Mouse (Mus musculus) urinary bladder, postnatal 36 days (tissue): ENCODE results near the gene Yipf2.
"Not testable (repeated sequence)": the region's sequence is repeated elsewhere in the genome, so short reads cannot be mapped to it uniquely, and the experiment has no call there.

Experiments
- DNase-seq, 2 experiments: peaks; one replicate each; pipeline ENCODE4 v3.0.0; 2022; ENCODE audit warnings: low spot score in 2 of 2, mixed read lengths in 1 of 2

Yipf2 gene

DNA sequence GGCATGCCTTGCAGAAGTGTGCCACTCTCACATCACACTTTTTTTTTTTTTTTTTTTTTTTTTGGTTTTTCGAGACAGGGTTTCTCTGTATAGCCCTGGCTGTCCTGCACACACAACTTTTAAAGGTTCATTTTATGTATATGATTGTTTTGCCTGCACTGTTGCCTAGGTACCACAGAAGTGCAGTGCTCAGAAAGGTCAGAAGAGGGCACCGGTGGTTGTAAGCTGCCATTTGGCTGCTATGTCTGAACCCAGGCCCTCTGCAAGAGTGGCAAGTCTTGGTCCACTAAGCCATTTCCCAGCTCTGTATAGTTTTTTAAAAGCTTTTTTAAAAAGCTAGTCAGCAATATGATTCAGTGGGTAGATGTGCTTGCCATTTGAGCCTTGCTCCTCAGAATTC is 5.6 kb upstream of the Yipf2 start:
- no peak for DNase-seq

DNA sequence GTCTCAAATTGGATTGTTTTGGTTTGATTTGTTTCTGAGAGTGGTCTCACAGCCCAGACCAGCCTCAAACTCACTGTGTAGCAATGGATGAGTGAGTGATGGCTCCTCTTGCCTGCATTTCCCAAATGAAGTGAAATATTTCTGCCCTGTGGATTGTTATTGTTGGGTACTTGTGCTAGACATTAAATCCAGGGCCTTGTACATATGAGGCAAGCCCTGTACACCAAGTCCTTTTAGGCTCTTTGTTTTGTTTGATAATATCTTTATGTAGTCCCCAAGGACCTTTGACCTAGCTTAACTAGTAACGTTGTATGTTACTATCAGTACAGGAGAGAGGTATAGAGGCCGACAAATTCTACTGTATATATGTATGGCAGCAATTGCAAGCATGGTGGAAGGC is 2.2 kb upstream of the Yipf2 start:
- DNase-seq, result no peak

DNA sequence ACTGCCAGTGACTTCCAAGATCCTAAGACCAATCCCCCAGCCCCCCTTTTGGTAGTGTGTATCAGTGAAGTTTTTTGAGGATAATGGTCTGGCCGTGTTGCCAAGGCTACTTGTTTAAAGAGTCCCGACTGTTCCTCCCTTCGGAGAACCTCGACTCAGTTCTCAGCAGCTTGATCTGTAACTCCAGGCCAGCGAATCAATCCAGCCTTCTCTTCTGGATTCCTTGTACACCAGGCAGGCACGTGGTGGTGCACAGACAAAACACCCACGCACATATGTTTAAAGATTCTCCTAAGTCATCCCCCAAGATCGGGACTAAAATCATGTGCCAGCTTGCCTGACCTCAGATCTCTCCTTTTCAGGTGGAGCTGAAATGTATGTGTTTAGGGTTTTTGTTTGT is 1.7 kb upstream of the Yipf2 start:
- DNase-seq, result not testable (repeated sequence)

GRCm38 (mm10) chr9:21593122-21593721 is 594 bp upstream of the Yipf2 start:
- peak in 1 of 2 experiments; percentile 43 for DNase-seq

- no peak for DNase-seq
These were observed 561 bp downstream of the Yipf2 start for GRCm38 (mm10) chr9:21591831-21592702.

DNA sequence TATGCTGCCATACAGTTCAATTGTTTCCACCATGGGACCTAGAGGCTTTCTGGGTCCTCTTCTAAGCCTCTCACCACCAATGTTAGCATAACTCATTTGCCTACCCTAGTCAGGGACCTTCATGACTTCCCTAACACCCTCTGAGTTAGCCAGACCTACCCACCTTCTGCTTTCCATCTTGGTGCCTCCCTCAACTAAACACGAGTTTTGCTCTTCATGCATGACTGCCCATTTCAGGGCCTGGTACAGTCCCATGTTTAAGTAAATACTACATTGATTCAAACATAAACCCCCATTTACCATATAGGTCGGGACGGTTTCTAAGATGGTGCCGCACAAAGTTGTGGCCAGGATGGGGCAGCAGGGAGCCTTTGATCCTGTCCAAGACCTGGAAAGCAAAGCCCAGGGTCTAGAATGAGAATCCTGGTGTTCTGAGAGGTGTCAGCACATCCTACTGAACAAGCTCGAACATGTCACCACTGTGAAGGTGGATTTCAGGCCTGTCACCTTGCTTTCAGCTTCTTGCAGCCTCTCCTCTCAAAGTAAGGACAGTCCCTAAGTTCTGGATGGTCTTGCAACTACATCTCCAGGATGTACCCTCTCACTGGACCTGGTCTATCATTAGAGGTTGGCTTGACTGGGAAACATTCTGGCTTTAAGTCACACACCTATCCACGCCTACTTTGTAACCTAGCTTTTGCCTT is 1.3 kb downstream of the Yipf2 start:
- no peak for DNase-seq

- DNase-seq, result no peak
These were observed 3.1 kb downstream of the Yipf2 start for GRCm38 (mm10) chr9:21589538-21589937.

- DNase-seq, result no peak
These were observed 4.3 kb downstream of the Yipf2 start for GRCm38 (mm10) chr9:21588350-21588749.

DNA sequence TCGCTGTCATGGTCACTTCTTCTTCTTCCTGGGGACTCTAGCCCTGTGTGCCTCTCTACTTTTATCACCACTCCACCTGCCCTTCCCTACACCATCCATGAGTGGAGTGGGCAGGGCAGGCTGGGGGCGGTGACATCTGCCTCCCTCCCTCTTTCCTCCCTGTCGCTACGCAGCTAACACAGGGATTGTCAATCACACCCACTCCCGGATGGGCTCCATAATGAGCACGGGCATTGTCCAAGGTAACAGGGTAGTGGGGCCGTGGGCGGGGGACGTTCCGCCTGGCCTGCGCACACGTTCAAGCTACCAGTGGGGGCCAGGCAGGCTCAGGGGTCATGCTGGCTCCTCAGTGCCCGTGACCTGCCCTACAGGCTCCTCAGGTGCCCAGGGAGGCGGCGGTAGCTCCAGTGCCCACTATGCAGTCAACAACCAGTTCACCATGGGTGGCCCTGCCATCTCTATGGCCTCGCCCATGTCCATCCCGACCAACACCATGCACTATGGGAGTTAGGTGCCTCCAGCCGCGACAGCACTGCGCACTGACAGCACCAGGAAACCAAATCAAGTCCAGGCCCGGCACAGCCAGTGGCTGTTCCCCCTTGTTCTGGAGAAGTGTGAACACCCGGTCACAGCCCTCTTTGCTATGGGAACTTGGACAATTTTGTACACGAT is 4.8 kb downstream of the Yipf2 start:
- DNase-seq, result no peak

DNA sequence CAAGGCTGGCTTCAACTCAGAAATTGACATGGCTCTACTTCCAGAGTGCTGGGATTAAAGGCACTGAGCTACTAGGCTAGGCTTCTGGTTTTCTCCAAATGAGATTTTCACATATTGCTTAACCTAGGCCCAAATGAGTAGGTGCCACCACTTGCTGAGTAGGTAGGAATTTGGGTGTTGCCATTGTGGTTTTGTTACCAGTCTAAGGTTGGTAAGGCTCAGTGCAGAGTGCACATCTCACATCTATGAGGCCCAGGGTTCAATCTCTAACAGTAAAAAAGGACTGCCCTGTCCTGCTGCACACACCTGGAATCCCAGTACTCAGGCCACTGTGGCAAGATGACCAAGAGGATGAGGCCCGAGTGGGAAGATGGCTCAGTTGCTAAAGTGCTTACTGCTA is 7.2 kb downstream of the Yipf2 start:
- DNase-seq, result no peak

DNA sequence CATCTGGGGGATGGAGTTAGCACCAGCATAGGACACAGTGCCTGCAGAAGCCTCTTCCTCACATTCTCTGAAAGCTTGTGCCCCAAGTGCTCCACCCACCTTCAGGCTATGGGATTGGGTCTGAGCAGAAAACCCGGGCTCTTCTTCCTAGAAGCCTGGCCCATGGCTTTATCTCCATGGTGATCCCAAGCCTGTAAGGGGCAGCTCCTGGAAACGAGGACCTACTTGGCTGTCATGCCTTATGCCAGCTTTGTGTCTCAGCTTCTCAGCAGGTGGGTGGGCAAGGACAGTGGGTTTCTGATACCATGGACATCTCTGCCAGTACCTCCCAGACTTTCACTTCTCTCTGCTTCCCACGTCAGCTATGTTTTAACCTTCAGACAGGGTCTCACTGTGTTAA is 14.4 kb downstream of the Yipf2 start:
- no peak for DNase-seq

DNA sequence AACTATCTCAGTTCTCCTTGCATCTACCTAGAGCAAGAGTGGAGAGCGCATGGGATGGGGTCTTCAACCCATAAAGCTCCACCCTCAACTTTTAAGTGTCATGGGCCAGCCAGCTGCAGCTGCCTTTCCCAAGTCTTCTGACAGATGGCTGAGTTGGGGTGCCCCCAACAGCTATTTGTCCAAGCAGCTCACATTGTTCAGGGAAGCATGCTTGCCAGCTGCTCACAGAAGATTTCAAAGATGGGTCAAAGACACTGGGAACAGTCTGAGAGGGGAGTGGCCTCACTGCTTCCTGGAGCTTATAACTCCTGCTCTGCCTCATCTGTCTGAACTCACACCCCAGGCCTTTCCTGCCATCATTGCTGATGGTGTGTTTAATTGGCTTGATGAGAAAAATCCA is 16.3 kb downstream of the Yipf2 start:
- DNase-seq, result no peak

- no peak for DNase-seq
These were observed 17.4 kb downstream of the Yipf2 start for GRCm38 (mm10) chr9:21575253-21575652.

DNA sequence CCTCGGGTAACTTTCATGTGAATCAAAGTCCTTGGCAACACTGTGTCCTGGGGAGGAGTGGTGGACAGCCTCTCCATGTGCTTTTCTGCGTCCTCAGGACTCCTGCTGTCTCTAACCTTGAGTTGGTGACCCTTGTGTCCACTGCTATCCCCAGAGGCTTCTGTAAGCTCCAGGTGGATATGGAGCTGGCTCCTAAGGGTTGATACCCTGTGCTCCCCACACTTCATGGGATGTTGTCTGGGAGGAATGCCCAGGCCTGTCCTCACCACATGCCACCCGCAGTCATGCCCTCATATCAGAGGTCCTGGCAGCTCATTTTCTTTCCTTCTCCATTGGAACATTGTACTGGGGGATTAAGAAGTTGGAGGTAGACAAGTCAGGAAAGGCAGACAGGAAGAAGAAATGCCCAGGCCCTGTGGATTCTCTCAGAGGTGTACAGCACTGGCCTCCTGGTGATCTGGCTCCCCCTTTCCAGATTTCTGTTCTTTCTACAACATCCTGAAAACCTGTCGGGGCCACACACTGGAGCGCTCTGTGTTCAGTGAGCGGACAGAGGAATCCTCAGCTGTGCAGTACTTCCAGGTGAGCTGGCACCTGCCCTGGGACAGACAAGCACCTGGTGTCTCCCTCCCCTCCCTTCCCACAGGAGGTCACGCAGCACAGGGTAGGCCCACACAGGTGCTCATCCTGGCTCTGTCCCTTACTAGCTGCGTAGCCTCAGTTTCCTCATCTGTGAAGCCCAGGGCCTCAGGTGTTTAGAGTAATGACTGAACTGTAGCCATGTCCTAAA is 18.4 kb downstream of the Yipf2 start:
- no peak for DNase-seq

DNA sequence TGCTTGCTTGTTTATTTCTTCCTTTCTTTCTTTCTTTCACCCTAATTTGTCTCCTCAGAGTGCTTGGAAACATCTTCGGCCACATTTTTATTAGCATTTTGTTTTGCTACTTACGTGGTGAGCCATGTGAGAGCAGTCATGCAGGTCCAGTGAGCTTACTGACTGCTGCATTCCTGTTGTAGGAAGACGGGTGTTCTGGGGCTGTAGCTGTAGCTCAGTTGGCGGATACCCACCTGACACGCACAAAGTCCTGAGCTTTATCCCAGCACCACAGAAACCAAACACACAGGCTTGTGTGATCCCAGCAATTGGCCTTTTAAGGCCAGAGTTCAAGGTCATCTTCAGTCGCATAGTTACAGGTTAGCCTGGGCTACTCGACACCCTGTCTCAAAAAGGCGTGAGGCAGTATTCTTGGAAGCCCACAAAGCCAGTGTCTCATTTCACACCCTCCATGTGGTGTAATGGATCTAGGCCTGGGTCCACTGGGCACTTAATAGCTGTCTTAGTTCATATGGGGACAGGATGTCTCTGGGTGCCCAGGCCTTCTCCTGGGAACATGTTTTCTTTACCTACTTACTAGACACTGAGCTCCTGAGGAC is 23.9 kb downstream of the Yipf2 start:
- no peak for DNase-seq

DNA sequence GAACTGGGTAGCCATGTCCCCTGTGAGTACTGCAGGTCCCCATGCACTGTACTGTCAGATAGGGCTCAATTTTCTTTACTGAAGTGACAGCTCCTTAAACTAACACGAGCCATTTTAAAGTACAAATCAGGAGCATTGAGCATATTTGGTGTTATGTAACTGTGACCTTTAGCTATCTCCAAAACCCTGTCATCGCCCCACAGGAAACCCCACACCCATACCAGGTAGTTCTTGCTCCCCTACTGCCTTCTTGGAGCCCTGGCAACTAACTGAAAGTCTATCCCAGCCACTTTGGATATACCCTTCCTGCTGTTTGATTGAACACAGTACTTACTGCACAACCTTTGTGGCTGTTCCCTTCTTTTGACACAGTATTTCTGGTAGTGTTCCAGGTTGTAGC is 25.6 kb downstream of the Yipf2 start:
- no peak for DNase-seq

GRCm38 (mm10) chr9:21566538-21566937 is 26.1 kb downstream of the Yipf2 start:
- no peak for DNase-seq

DNA sequence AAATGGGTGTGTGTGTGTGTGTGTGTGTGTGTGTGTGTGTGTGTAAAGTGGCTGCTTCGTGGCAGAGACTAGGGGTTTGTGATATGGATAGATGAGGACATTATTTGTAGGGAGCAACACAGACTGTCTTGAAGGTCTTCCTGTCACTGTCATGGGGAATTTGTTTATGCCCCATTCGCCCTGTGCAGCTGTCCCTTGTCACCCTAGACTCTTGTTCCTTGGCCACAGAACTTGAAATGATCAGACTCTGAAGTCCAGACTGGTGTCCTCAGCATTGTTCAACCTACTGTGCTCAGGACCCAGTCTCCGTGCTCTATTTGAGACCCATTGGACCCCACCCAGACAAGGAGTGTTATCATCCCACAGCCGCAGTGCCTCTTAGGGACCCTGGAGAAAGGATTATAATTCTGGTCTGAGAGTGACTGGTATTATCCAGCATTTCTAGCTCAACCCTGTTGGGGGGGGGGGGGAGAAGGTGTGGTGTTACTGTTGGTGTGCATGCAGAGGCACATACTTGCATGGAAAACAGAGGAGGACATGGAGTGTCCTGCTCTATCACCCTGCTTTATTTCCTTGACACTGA is 27.5 kb downstream of the Yipf2 start:
- DNase-seq, result no peak

GRCm38 (mm10) chr9:21564420-21564819 is 28.2 kb downstream of the Yipf2 start:
- no peak for DNase-seq

GRCm38 (mm10) chr9:21559151-21559550 is 33.5 kb downstream of the Yipf2 start:
- DNase-seq, result no peak

GRCm38 (mm10) chr9:21558366-21558765 is 34.3 kb downstream of the Yipf2 start:
- no peak for DNase-seq
